In genomic region chr10:41934633-41935475, GRCm38 (mm10) we compare ENCODE assay signal across 8 mouse cellular contexts.
A peak's percentile ranks its signal among the peaks of the same experiment; 100 is the strongest.
DNase-seq lines count a peak whose midpoint lies in the region; ATAC-seq and TF ChIP-seq lines count a peak whose summit lies in the region.

No protein-coding gene starts in this region.

- TF ChIP-seq POLR2A in cortical plate, adult 2 months (IDR thresholded peaks at IDR 0.05; ENCODE audit: extremely low read depth, insufficient read depth, low read length), result no peak

- peak overlapping the region; percentile 85 for H3K27ac ChIP-seq in cortical plate, adult 2 months (ENCODE audit: insufficient read depth, low read length)
- peak overlapping the region; percentile 83 for H3K27ac ChIP-seq in hindbrain, embryonic 16.5 days (ENCODE audit: low read depth, low read length)

- H3K27me3 ChIP-seq in hindbrain, embryonic 16.5 days (replicated peaks; ENCODE audit: control insufficient read depth, insufficient read depth, low read length), result no peaks in the 10 kb centered on the region

- H3K36me3 ChIP-seq in hindbrain, embryonic 16.5 days (ENCODE audit: control insufficient read depth, insufficient read depth, low read length), result no peaks in the 10 kb centered on the region

- 9% methylated on average over 21 of the region's 21 CpGs for WGBS in hindbrain, embryonic 16.5 days

- peak; percentile 54 for DNase-seq in ZHBTc4 (ENCODE audit: low read depth, low spot score)
- peak; percentile 88 for DNase-seq in gastrocnemius, postnatal 10 days
- DNase-seq in left cerebral cortex, adult 18-20 months (ENCODE audit: low spot score in 2 of 2), result peak; percentile 70 to 84
- DNase-seq in lung, postnatal 4 days, result peak; percentile 80 to 88
- peak; percentile 66 for DNase-seq in right cerebral cortex, postnatal 14 days

- 0 out of 2 replicates have a peak overlapping the region, but pooled peaks have one; percentile 6 for H3K4me3 ChIP-seq in cortical plate, adult 2 months (ENCODE audit: insufficient read depth, low read length)
- peak overlapping the region; percentile 19 for H3K4me3 ChIP-seq in hindbrain, embryonic 16.5 days (ENCODE audit: low read length)

- TF ChIP-seq CTCF in cortical plate, adult 2 months (IDR thresholded peaks at IDR 0.05; ENCODE audit: extremely low read depth, insufficient read depth, low read length), result no peak

- H3K9me3 ChIP-seq in hindbrain, embryonic 16.5 days (ENCODE audit: control insufficient read depth, low read length), result no peaks in the 10 kb centered on the region

- peaks cover 16% of the 10 kb centered on the region; the same call in 1 of the 2 replicates for H3K4me1 ChIP-seq in cortical plate, adult 2 months (ENCODE audit: control insufficient read depth, insufficient read depth, low read length)
- H3K4me1 ChIP-seq in hindbrain, embryonic 16.5 days (ENCODE audit: control insufficient read depth, insufficient read depth, low read depth, low read length), result peaks cover 33% of the 10 kb centered on the region

- ATAC-seq in hindbrain, embryonic 16.5 days, result peak; percentile 95
- no peak for ATAC-seq in erythroblast, adult 5-6 weeks (replicated peaks; ENCODE audit: low FRiP score, poor library complexity, severe bottlenecking)

- H3K4me2 ChIP-seq in hindbrain, embryonic 16.5 days (ENCODE audit: low read length), result peak overlapping the region; percentile 50

- H3K9ac ChIP-seq in hindbrain, embryonic 16.5 days (ENCODE audit: low read depth, low read length), result no peak overlapping the region; the same call in 1 of the 2 replicates
